ENCODE assay signal across 8 mouse cellular contexts in the genomic region with DNA sequence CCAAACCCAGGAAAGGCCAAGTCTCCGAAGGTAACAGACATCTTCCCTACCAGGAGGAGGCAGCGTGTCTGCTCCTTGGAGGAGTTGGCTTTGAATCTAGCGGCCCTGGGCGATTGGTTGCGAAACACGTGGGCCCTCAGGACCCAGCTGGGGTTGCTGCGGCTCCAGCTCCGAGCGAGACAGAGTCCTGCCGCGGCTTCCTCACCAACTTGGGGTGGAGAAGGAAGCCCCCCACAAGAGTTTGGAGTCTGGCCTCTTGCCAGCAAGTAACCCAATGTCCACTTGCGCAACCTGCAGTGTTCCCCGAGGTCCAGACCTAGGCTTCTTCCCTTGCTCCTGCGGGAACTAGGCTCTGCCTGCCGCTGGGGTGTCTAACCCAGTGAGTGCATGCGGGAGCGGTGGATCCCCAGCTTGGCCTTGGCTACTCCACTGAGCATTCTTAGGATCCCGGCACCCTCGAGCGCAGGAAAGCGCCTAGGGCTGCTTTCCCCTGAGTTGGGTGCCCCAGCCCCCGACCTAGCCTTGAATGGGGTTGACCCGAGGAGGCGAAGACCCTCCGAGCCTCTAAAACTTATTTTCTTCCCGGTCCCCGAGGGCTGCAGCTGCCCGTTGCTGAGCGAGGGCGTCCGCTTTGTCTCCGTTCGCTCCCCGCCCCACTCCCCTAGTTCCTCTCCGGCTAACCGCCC. TPM values are rescaled to one million over a fixed set of nuclear protein-coding genes. Genes with fewer than 3 reads are reported as not detected.
DNase-seq lines count a peak whose midpoint lies in the region; ATAC-seq and TF ChIP-seq lines count a peak whose summit lies in the region.

No protein-coding gene starts in this region.

- peaks cover 39% of the 10 kb centered on the region for H3K4me1 ChIP-seq in embryonic facial prominence, embryonic 12.5 days
- H3K4me1 ChIP-seq in heart, embryonic 10.5 days, result peaks cover 51% of the 10 kb centered on the region
- peaks cover 30% of the 10 kb centered on the region for H3K4me1 ChIP-seq in kidney, embryonic 14.5 days (ENCODE audit: control insufficient read depth, insufficient read depth, low read length)
- peaks cover 0 to 13% of the 10 kb centered on the region in 2 experiments; a peak in 3 of 4 replicates for H3K4me1 ChIP-seq in liver, embryonic 14.5 days (replicated peaks; ENCODE audit: control insufficient read depth in 2 of 2, insufficient read depth in 2 of 2, low read length in 1 of 2)
- peaks cover 21% of the 10 kb centered on the region for H3K4me1 ChIP-seq in testis, adult 2 months (ENCODE audit: control insufficient read depth, insufficient read depth, low read length)

- peaks cover 7% of the 10 kb centered on the region for H3K27me3 ChIP-seq in embryonic facial prominence, embryonic 12.5 days
- H3K27me3 ChIP-seq in heart, embryonic 10.5 days (ENCODE audit: insufficient read depth, poor library complexity, severe bottlenecking), result 0 out of 2 replicates have a peak, but pooled peaks cover 6% of the 10 kb centered on the region
- H3K27me3 ChIP-seq in kidney, embryonic 14.5 days (ENCODE audit: control insufficient read depth, insufficient read depth, low read length), result no peaks in the 10 kb centered on the region
- peaks cover 20% of the 10 kb centered on the region for H3K27me3 ChIP-seq in liver, embryonic 14.5 days (ENCODE audit: control insufficient read depth, insufficient read depth, low read length)
- H3K27me3 ChIP-seq in testis, adult 2 months (ENCODE audit: control insufficient read depth, insufficient read depth, low read length), result no peaks in the 10 kb centered on the region

- H3K9ac ChIP-seq in embryonic facial prominence, embryonic 12.5 days, result peak overlapping the region; percentile 84
- H3K9ac ChIP-seq in kidney, embryonic 14.5 days (ENCODE audit: low read depth, low read length), result peak overlapping the region; percentile 95
- H3K9ac ChIP-seq in liver, embryonic 14.5 days (replicated peaks), result peak overlapping the region; percentile 51

- peak; percentile 43 for TF ChIP-seq CTCF in liver, embryonic 14.5 days (IDR thresholded peaks at IDR 0.05; ENCODE audit: low read depth)
- peak; percentile 14; the same call in 1 of the 2 replicates for TF ChIP-seq CTCF in testis, adult 2 months (IDR thresholded peaks at IDR 0.05; ENCODE audit: control insufficient read depth, insufficient read depth, insufficient replicate concordance, low read depth, low read length)

- DNase-seq in 3134 (ENCODE audit: extremely low read depth, insufficient read length, low spot score), result peak; percentile 86
- DNase-seq in adrenal gland, postnatal 10 days, result peak; percentile 83
- peak; percentile 89 for DNase-seq in heart, embryonic 10.5 days (ENCODE audit: low spot score)
- DNase-seq in liver, embryonic 14.5 days (ENCODE audit: low read depth in 3 of 3, low spot score in 3 of 3), result peak in 1 of 3 experiments; percentile 44
- peak; percentile 90 for DNase-seq in neural tube, embryonic 10.5 days (ENCODE audit: extremely low spot score, low spot score)

- no peaks in the 10 kb centered on the region for H3K9me3 ChIP-seq in embryonic facial prominence, embryonic 12.5 days
- no peaks in the 10 kb centered on the region for H3K9me3 ChIP-seq in heart, embryonic 10.5 days
- no peaks in the 10 kb centered on the region for H3K9me3 ChIP-seq in kidney, embryonic 14.5 days (ENCODE audit: control insufficient read depth, low read length)
- H3K9me3 ChIP-seq in liver, embryonic 14.5 days (ENCODE audit: control insufficient read depth, low read length), result no peaks in the 10 kb centered on the region

- peak overlapping the region; percentile 98 for H3K27ac ChIP-seq in embryonic facial prominence, embryonic 12.5 days
- peak overlapping the region; percentile 97 for H3K27ac ChIP-seq in heart, embryonic 10.5 days
- peak overlapping the region; percentile 98 for H3K27ac ChIP-seq in kidney, embryonic 14.5 days (ENCODE audit: low read depth, low read length)
- peak overlapping the region; percentile 39; the same call in 1 of the 2 replicates for H3K27ac ChIP-seq in liver, embryonic 14.5 days
- H3K27ac ChIP-seq in testis, adult 2 months (ENCODE audit: control insufficient read depth, insufficient read depth, low read depth, low read length), result peak overlapping the region; percentile 91

- TF ChIP-seq POLR2A in testis, adult 2 months (IDR thresholded peaks at IDR 0.05; ENCODE audit: control insufficient read depth, low read depth, low read length), result peak; percentile 64

- peak overlapping the region; percentile 85 for H3K4me3 ChIP-seq in embryonic facial prominence, embryonic 12.5 days
- peak overlapping the region; percentile 89 for H3K4me3 ChIP-seq in heart, embryonic 10.5 days
- H3K4me3 ChIP-seq in kidney, embryonic 14.5 days (ENCODE audit: low read length), result peak overlapping the region; percentile 89
- peak overlapping the region; percentile 26 to 68 for H3K4me3 ChIP-seq in liver, embryonic 14.5 days (ENCODE audit: insufficient read depth in 1 of 2, low read depth in 2 of 2, low read length in 2 of 2)
- peak overlapping the region; percentile 71 for H3K4me3 ChIP-seq in testis, adult 2 months (ENCODE audit: control insufficient read depth, low read depth, low read length)

- peaks cover 8% of the 10 kb centered on the region for H3K36me3 ChIP-seq in embryonic facial prominence, embryonic 12.5 days
- H3K36me3 ChIP-seq in heart, embryonic 10.5 days, result peaks cover 6% of the 10 kb centered on the region
- H3K36me3 ChIP-seq in kidney, embryonic 14.5 days (ENCODE audit: control insufficient read depth, insufficient read depth, low read length), result peaks cover 9% of the 10 kb centered on the region
- H3K36me3 ChIP-seq in liver, embryonic 14.5 days (replicated peaks; ENCODE audit: control insufficient read depth, insufficient read depth, low read depth), result no peaks in the 10 kb centered on the region
- H3K36me3 ChIP-seq in testis, adult 2 months (ENCODE audit: control insufficient read depth, insufficient read depth, low read length), result no peaks in the 10 kb centered on the region

- peak; percentile 68 for ATAC-seq in embryonic facial prominence, embryonic 12.5 days (ENCODE audit: insufficient number of reproducible peaks, insufficient read depth, low FRiP score, low TSS enrichment)
- peak; percentile 67 for ATAC-seq in kidney, embryonic 14.5 days (ENCODE audit: low FRiP score, low TSS enrichment)
- ATAC-seq in liver, embryonic 14.5 days (ENCODE audit: insufficient read depth), result peak; percentile 54

- H3K4me2 ChIP-seq in embryonic facial prominence, embryonic 12.5 days (replicated peaks), result peak overlapping the region; percentile 89
- H3K4me2 ChIP-seq in kidney, embryonic 14.5 days (replicated peaks; ENCODE audit: low read depth, low read length), result peak overlapping the region; percentile 97
- H3K4me2 ChIP-seq in liver, embryonic 14.5 days (ENCODE audit: low read depth), result peak overlapping the region; percentile 75

- WGBS in embryonic facial prominence, embryonic 12.5 days, result under 1% methylated on average over 34 of the region's 36 CpGs
- WGBS in heart, embryonic 10.5 days, result under 1% methylated on average over 35 of the region's 36 CpGs
- WGBS in kidney, embryonic 14.5 days, result under 1% methylated on average over 35 of the region's 36 CpGs
- WGBS in liver, embryonic 14.5 days (ENCODE audit: insufficient replicate concordance), result 0% methylated on average over 36 of the region's 36 CpGs

- no peak for TF ChIP-seq EP300 in liver, embryonic 14.5 days (IDR thresholded peaks at IDR 0.05; ENCODE audit: low read depth)

RNA-seq across cellular contexts. Expression of gene Enc1, which starts 0.5 kb away (rescaled TPM):
- 10 to 100 TPM; 19.6 to 20.3 TPM for total RNA-seq in adrenal gland, postnatal 10 days (2021)
- 7.8 and 8.0 TPM in 2 replicates for polyA plus RNA-seq in embryonic facial prominence, embryonic 12.5 days (2016; fragmentation: Nextera tagmentation; extraction: Ambion mirVana)
- 3.9 and 4.2 TPM in 2 replicates for polyA plus RNA-seq in heart, embryonic 10.5 days (2016; fragmentation: Nextera tagmentation; extraction: Ambion mirVana)
- 14.2 and 14.6 TPM in 2 replicates for polyA plus RNA-seq in kidney, embryonic 14.5 days (2014; fragmentation: Nextera tagmentation; extraction: Ambion mirVana)
- polyA plus RNA-seq in liver, embryonic 14.5 days (2012; rRNA removed), result 1.7 TPM in 2 replicates
- polyA plus RNA-seq in liver, embryonic 14.5 days (2014; fragmentation: Nextera tagmentation; extraction: Ambion mirVana), result 0.62 and 0.87 TPM in 2 replicates
- polyA plus RNA-seq in testis, adult 2 months (2012; rRNA removed), result 6.0 and 8.5 TPM in 2 replicates

RNA-seq across cellular contexts. Expression of gene Hexb, which starts 42.3 kb away (rescaled TPM):
- total RNA-seq in adrenal gland, postnatal 10 days (2021), result 10 to 100 TPM; 26.7 to 29.8 TPM
- 28.8 and 29.8 TPM in 2 replicates for polyA plus RNA-seq in embryonic facial prominence, embryonic 12.5 days (2016; fragmentation: Nextera tagmentation; extraction: Ambion mirVana)
- polyA plus RNA-seq in heart, embryonic 10.5 days (2016; fragmentation: Nextera tagmentation; extraction: Ambion mirVana), result 23.3 and 24.9 TPM in 2 replicates
- 25.3 and 31.3 TPM in 2 replicates for polyA plus RNA-seq in kidney, embryonic 14.5 days (2014; fragmentation: Nextera tagmentation; extraction: Ambion mirVana)
- polyA plus RNA-seq in liver, embryonic 14.5 days (2012; rRNA removed), result 9.7 and 12.8 TPM in 2 replicates
- polyA plus RNA-seq in liver, embryonic 14.5 days (2014; fragmentation: Nextera tagmentation; extraction: Ambion mirVana), result 17.8 and 18.4 TPM in 2 replicates
- polyA plus RNA-seq in testis, adult 2 months (2012; rRNA removed), result 3.7 and 6.3 TPM in 2 replicates

Comparison
In these comparisons a context has a peak if more than half of its experiments do, and no peak if none do; other contexts are left out.
1. H3K27ac ChIP-seq: peak in every context shown above with its lines; median percentile 98 in embryonic facial prominence, embryonic 12.5 days; 98 in kidney, embryonic 14.5 days; 97 in heart, embryonic 10.5 days; 91 in testis, adult 2 months; 39 in liver, embryonic 14.5 days.